Mouse (Mus musculus): ENCODE measurements around the gene Mia2. TPM values are rescaled to one million over a fixed set of nuclear protein-coding genes. Genes with fewer than 3 reads are reported as not detected.
"Not testable (repeated sequence)": the region's sequence is repeated elsewhere in the genome, so short reads cannot be mapped to it uniquely, and the experiment has no call there.

Gene Mia2
- 131 and 162 TPM in 2 replicates for total RNA-seq (2017)

- ATAC-seq (replicated peaks; ENCODE audit: low read depth, poor library complexity, severe bottlenecking), result no peak
These were observed at the start of gene Mia2 for GRCm38 (mm10) chr12:59095104-59096025. Gene Mia2 (plus strand): TSS chr12:59095799.

DNA sequence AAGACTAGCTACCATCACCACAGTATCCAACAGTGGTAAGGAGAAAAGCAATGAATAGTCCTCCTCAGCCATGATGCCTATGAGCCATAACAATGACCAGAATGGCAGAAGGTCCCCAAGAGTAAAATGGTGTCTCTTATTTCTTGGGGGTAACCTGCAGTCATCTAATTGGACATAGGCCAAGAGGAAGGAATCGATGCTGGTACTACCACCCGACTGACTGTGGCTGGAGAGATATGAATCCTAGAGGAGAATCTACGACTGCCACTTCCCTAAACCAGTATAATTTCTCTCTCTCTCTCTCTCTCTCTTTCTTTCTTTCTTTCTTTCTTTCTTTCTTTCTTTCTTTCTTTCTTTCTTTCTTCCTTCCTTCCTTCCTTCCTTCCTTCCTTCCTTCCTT, 43.1 kb upstream of the Mia2 start:
- peak; percentile 57 for ATAC-seq (replicated peaks; ENCODE audit: low read depth, poor library complexity, severe bottlenecking)

- peak; percentile 53; the same call in 1 of the 2 replicates for ATAC-seq (replicated peaks; ENCODE audit: low read depth, poor library complexity, severe bottlenecking)
These were observed 42.4 kb upstream of the Mia2 start for GRCm38 (mm10) chr12:59053166-59053565.

DNA sequence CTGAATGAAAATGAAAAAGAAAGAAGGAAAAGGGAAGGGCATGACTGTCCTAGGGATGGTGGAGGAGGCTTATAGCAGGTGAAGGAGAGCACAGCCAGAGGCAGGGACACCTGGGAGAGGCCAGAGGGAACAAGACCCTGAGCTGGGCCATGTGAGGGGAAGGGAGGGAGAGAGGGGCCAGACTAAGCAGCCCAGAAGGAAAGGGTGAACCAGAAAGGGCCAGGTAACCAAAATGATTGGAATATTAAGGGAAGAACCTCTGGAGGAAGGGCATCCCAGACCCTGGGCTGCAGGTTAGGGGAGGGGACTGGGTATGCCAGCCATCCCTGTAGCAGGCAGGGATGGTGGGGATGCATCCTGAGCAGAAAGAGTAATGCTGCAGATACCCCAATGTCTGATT, 41.6 kb upstream of the Mia2 start:
- no peak for ATAC-seq (replicated peaks; ENCODE audit: low read depth, poor library complexity, severe bottlenecking)

GRCm38 (mm10) chr12:59055196-59055850, 40.3 kb upstream of the Mia2 start:
- ATAC-seq (replicated peaks; ENCODE audit: low read depth, poor library complexity, severe bottlenecking), result no peak

DNA sequence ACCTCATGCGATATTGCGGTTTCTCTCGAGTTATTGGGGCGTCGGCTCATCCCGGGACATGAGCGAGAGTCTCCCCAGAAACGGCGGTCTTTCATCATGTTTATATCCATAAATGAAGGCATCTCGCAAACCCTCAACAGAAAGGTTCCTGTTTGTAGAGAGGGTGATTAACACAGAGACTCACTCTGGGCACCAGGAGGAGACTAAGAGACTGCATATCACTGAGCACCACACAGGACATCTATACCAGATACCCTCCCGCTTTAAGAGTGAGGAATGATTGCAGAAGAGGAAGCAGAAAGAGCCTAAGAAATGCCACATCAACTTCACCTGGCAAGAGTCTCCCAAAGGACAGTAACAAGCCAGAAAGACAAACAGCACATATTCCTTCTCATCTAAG, 39.4 kb upstream of the Mia2 start:
- no peak for ATAC-seq (replicated peaks; ENCODE audit: low read depth, poor library complexity, severe bottlenecking)

DNA sequence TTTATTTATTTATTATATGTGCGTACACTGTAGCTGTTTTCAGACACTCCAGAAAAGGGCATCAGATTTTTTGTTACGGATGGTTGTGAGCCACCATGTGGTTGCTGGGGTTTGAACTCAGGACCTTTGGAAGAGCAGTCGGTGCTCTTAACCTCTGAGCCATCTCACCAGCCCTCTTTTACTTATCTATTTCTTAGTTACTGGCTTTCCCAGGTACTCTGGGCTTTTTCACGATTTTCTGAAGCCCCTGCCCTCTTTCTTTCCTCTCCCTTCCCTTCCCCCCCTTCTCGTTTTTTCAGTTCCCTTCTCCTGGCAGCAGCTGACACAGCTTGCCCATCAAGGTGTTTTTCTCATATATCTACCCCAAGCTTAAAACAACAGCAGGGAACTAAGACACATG, 37.4 kb upstream of the Mia2 start:
- ATAC-seq (replicated peaks; ENCODE audit: low read depth, poor library complexity, severe bottlenecking), result not testable (repeated sequence)

GRCm38 (mm10) chr12:59060322-59060721, 35.3 kb upstream of the Mia2 start:
- ATAC-seq (replicated peaks; ENCODE audit: low read depth, poor library complexity, severe bottlenecking), result no peak

- ATAC-seq (replicated peaks; ENCODE audit: low read depth, poor library complexity, severe bottlenecking), result peak; percentile 90
These were observed 34.5 kb upstream of the Mia2 start, which contains the start of gene Trappc6b for GRCm38 (mm10) chr12:59060993-59061595. Gene Trappc6b (minus strand): TSS chr12:59061472.

DNA sequence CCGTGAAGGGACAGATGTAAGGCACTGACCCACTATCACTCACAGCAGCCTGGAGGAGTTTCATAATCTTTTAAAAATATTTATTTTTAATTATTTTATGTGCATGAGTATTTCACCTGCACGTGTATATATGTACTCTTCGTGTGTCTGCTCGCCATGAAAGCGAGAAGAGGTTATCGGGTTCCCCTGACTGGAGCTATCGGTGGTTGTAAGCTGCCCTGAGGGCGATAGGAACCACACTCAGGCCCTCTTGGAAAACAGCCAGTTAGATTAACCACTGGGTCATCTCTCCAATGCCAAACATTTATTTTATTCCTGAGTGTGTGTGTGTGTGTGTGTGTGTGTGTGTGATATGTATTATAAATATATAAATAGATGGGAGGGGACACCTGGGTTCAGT, 30.8 kb upstream of the Mia2 start:
- no peak for ATAC-seq (replicated peaks; ENCODE audit: low read depth, poor library complexity, severe bottlenecking)

DNA sequence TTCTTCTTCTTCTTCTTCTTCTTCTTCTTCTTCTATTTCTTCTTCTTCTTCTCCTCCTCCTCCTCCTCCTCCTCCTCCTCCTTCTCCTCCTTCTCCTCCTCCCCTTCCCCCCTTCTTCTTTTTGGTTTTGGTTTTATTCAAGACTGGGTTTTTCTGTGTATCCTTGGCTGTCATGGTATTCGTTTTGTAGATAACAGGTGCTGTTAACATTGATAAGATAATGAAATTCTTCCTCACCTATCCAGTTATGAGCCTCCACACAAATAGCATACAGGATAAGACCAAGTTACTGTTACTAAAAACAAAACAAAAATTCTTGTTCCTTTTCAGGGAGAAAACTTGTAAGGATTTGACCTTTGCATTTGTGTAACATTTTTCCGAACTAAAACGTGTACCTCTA, 29.8 kb upstream of the Mia2 start:
- ATAC-seq (replicated peaks; ENCODE audit: low read depth, poor library complexity, severe bottlenecking), result no peak

GRCm38 (mm10) chr12:59066448-59067077, 29.0 kb upstream of the Mia2 start, which contains the start of gene Pnn:
Gene Pnn (plus strand): TSS chr12:59066884.
- peak; percentile 99 for ATAC-seq (replicated peaks; ENCODE audit: low read depth, poor library complexity, severe bottlenecking)

DNA sequence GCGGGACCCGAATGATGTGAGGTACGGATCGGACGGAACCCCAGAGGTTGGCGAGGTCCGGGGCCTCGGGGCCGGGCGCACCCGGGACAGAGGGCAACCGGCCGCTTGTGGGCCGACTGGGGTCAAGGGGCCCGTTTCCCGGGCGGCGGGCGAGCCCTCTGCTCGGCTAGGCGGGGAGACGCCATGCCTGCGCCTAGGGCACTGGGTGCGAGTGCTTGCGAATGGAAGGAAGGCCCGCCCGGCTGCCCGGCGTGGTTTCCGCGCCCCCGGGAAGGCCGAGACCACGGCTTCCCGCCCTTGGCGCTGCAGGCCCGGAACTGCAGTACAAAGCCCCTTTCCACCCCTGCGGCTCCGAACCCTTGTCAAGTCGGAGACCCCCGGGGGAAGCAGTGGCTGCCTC, 28.5 kb upstream of the Mia2 start:
- ATAC-seq (replicated peaks; ENCODE audit: low read depth, poor library complexity, severe bottlenecking), result no peak

- no peak for ATAC-seq (replicated peaks; ENCODE audit: low read depth, poor library complexity, severe bottlenecking)
These were observed 26.8 kb upstream of the Mia2 start for GRCm38 (mm10) chr12:59068791-59069190.

GRCm38 (mm10) chr12:59072286-59072685, 23.3 kb upstream of the Mia2 start:
- no peak for ATAC-seq (replicated peaks; ENCODE audit: low read depth, poor library complexity, severe bottlenecking)

DNA sequence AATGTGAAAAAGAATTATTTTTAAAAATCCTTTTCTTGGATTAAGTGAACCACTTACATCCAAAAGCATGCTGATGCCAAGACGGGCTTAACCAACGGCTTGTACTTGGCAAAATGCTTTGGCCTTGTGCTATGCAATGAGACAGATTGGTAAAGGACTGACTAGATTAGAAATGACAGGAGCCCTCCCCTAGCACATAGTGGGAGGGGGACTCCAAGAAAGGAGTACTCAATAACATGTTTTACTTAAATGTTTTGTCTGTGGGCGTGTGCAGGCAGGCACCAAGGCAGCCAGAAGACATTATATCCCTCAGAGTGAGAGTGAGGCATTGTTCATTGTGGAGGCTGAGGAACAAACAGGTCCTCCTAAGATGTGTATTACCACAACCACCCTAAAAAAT, 21.5 kb upstream of the Mia2 start:
- no peak for ATAC-seq (replicated peaks; ENCODE audit: low read depth, poor library complexity, severe bottlenecking)

DNA sequence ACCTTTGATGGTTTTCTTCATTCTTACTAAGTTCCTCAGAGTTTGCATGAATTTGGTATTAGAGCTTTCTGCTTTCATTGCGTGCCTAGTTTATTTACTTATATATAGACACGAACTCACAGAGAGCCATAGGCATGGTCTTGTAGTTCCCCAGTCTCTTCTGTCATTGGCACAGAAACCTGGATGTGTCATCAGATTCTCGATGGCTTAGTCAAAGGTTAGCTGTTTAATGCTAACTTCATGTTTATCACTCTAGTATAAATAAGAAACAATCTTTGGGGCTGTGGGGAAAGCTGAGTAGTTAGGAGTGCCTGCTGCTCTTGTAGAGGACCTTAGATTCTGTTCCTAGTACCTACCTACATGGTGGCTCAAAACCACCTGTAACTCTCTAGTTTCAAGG, 18.6 kb upstream of the Mia2 start:
- no peak for ATAC-seq (replicated peaks; ENCODE audit: low read depth, poor library complexity, severe bottlenecking)

- ATAC-seq (replicated peaks; ENCODE audit: low read depth, poor library complexity, severe bottlenecking), result no peak
These were observed 17.7 kb upstream of the Mia2 start for GRCm38 (mm10) chr12:59077883-59078282.

DNA sequence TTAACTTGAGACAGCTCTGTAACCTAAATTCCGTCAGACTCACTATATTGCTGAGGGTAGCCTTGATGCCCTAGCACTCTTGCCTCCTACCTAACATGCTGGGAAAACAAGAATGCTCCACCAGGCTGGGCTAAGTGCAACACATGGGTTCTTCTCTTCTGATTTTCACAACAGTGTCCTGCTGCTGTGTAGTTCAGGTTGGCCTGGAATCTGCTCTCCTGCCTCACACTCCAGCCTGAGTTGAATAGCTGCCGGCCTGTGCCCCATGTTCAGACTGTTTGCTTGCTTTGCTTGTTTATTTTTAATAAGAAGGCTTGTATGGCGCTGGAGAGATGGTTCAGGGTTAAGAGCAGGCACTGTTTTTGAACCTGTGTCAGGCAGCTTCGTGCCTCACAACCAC, 15.1 kb upstream of the Mia2 start:
- ATAC-seq (replicated peaks; ENCODE audit: low read depth, poor library complexity, severe bottlenecking), result no peak

DNA sequence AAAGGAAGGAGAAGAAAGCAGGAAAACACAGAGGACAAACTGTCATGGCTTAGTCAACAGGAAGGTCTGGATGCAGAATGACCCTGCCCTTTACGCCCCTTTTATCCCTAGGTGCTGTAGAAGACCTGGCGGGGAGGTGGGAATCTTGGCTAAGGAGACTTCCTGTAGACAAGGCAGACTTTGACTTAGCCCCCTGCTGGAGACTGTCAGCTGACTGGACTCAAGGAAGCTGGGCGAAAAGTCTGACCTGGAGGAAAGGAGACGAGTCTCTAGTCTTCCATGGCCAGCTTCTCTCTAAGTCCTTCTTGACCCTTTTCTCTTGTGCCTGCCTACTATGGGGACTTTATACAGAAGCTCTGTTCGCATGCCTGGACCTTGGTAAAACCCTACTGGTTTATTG, 11.2 kb upstream of the Mia2 start:
- no peak for ATAC-seq (replicated peaks; ENCODE audit: low read depth, poor library complexity, severe bottlenecking)

Data from common myeloid progenitor, adult 5-6 weeks (primary cell).